Mouse (Mus musculus) lung, postnatal 0 days (tissue): ENCODE results near the gene Smg8. TPM values are rescaled to one million over a fixed set of nuclear protein-coding genes. Genes with fewer than 3 reads are reported as not detected.

Source experiments
- ATAC-seq: fragments of 200-750 bp; cut with Nextera tagmentation; 2 replicates; pipeline ENCODE4 v1.8.0; 2017; ENCODE audit warnings: moderate library complexity
- DNase-seq: peaks from one replicate; pipeline ENCODE4 v3.0.0-alpha.2; 2016; ENCODE audit warnings: low spot score
- H3K27ac ChIP-seq: fragments of 300-500 bp; sonication (generic); 2 replicates; pipeline ENCODE4 v1.5.1; 2014; ENCODE audit warnings: antibody characterized with exemption, mild to moderate bottlenecking, low read length, mixed read lengths
- H3K27me3 ChIP-seq: fragments of 300-500 bp; sonication (generic); replicated peaks from 2 replicates; pipeline ENCODE4 v1.6.1; 2014; ENCODE audit warnings: low read length, mixed read lengths; ENCODE audit not compliant: insufficient read depth
- H3K36me3 ChIP-seq: fragments of 300-500 bp; sonication (generic); 2 replicates; pipeline ENCODE4 v1.6.1; 2014; ENCODE audit warnings: low read length, mixed read lengths; ENCODE audit not compliant: insufficient read depth
- H3K4me1 ChIP-seq: fragments of 300-500 bp; sonication (generic); 2 replicates; pipeline ENCODE4 v1.6.1; 2014; ENCODE audit warnings: antibody characterized with exemption, low read depth, low read length, mixed read lengths; ENCODE audit not compliant: insufficient read depth
- H3K4me2 ChIP-seq: fragments of 300-500 bp; sonication (generic); replicated peaks from 2 replicates; pipeline ENCODE4 v1.6.1; 2014; ENCODE audit warnings: low read depth, mild to moderate bottlenecking, low read length, moderate library complexity, mixed read lengths
- H3K4me3 ChIP-seq: fragments of 300-500 bp; sonication (generic); 2 replicates; pipeline ENCODE4 v1.5.1; 2014; ENCODE audit warnings: low read depth, low read length
- H3K9ac ChIP-seq: fragments of 300-500 bp; sonication (generic); replicated peaks from 2 replicates; pipeline ENCODE4 v1.6.1; 2014; ENCODE audit warnings: low read depth, mild to moderate bottlenecking
- H3K9me3 ChIP-seq: fragments of 300-500 bp; sonication (generic); 2 replicates; pipeline ENCODE4 v1.6.1; 2016; ENCODE audit warnings: low read length, mixed read lengths
- CTCF ChIP-seq: IDR thresholded peaks from 2 replicates; pipeline ENCODE4 v1.5.1; 2016; ENCODE audit warnings: antibody characterized with exemption, mild to moderate bottlenecking
- EP300 ChIP-seq: IDR thresholded peaks from 2 replicates; pipeline ENCODE4 v1.6.1; 2016; ENCODE audit warnings: antibody characterized with exemption, mild to moderate bottlenecking, control low read depth
- WGBS: fragments of 180-500 bp; shearing (Covaris S2); extraction: QIAGEN DNeasy Blood & Tissue Kit; methylation state at CpG from one replicate; pipeline ENCODE4 v1.1.7; 2014; 5-methylcytosine and 5-hydroxymethylcytosine counted together
- polyA plus RNA-seq: library from polyadenylated mRNA; unstranded; fragments of >200 nt; fragmentation: Nextera tagmentation; extraction: Ambion mirVana; gene quantifications from 2 replicates; pipeline ENCODE4 v1.2.1, GENCODE M21; 2015

The Smg8 gene
- polyA plus RNA-seq, 1 experiment from 2014 or later, result 10.9 TPM

GRCm38 (mm10) chr11:87110172-87110909, 23.8 kb upstream of the Smg8 start:
- Histone ChIP-seq H3K9ac (peak overlapping the region; percentile 43; the same call in 1 of the 2 replicates), H3K27me3 (no peaks in the 10 kb centered on the region), H3K9me3 (no peaks in the 10 kb centered on the region), H3K4me3 (peak overlapping the region; percentile 74), H3K4me1 (no peaks in the 10 kb centered on the region; the same call in 1 of the 2 replicates), H3K4me2 (peak overlapping the region; percentile 85), H3K27ac (peak overlapping the region; percentile 85; the same call in 1 of the 2 replicates), H3K36me3 (no peaks in the 10 kb centered on the region)
- DNase-seq, result no peak
- WGBS, result 4% methylated on average over 9 of the region's 9 CpGs
- TF ChIP-seq CTCF (no peak), EP300 (no peak)
- ATAC-seq, result no peak

GRCm38 (mm10) chr11:87109519-87110171, 23.1 kb upstream of the Smg8 start:
- Histone ChIP-seq H3K4me1 (no peaks in the 10 kb centered on the region; the same call in 1 of the 2 replicates), H3K27me3 (no peaks in the 10 kb centered on the region), H3K4me3 (peak overlapping the region; percentile 74), H3K4me2 (peak overlapping the region; percentile 85), H3K27ac (peak overlapping the region; percentile 85), H3K9ac (peak overlapping the region; percentile 43), H3K9me3 (no peaks in the 10 kb centered on the region), H3K36me3 (no peaks in the 10 kb centered on the region)
- ATAC-seq (no peak), DNase-seq (peak; percentile 28)
- TF ChIP-seq EP300 (no peak), CTCF (no peak)
- WGBS, result under 1% methylated on average over 42 of the region's 42 CpGs

GRCm38 (mm10) chr11:87108755-87109518, 22.4 kb upstream of the Smg8 start, which contains the start of gene Ska2:
Ska2 (plus strand) TSS chr11:87109234.
- peak within 1 kb of the TSS; percentile 53 for H3K9ac ChIP-seq
- peak within 1 kb of the TSS; percentile 85 for H3K4me2 ChIP-seq
- TF ChIP-seq CTCF, result no peak
- peak; percentile 97 for TF ChIP-seq EP300
- DNase-seq (peak; percentile 100), ATAC-seq (peak; percentile 98)
- no peaks in the 10 kb centered on the region for H3K27me3 ChIP-seq
- no peaks in the 10 kb centered on the region for H3K36me3 ChIP-seq
- under 1% methylated on average over 40 of the region's 40 CpGs for WGBS
- H3K4me3 ChIP-seq, result peak within 1 kb of the TSS; percentile 74
- peak within 1 kb of the TSS; percentile 85 for H3K27ac ChIP-seq
- no peaks in the 10 kb centered on the region; the same call in 1 of the 2 replicates for H3K4me1 ChIP-seq
- H3K9me3 ChIP-seq, result no peaks in the 10 kb centered on the region

- Histone ChIP-seq H3K27ac (peak within 1 kb of the TSS; percentile 85), H3K4me1 (no peaks in the 10 kb centered on the region; the same call in 1 of the 2 replicates), H3K4me3 (peak within 1 kb of the TSS; percentile 74), H3K27me3 (no peaks in the 10 kb centered on the region), H3K9ac (peak within 1 kb of the TSS; percentile 53), H3K36me3 (no peaks in the 10 kb centered on the region), H3K9me3 (no peaks in the 10 kb centered on the region), H3K4me2 (peak within 1 kb of the TSS; percentile 85)
- ATAC-seq (no peak), DNase-seq (no peak)
- 1% methylated on average over 14 of the region's 14 CpGs for WGBS
- TF ChIP-seq EP300 (no peak), CTCF (no peak)
Measured at GRCm38 (mm10) chr11:87108409-87108754, 21.8 kb upstream of the Smg8 start, which contains the start of gene Prr11. Prr11 (minus strand) TSS chr11:87108708.

- no peak for DNase-seq
- Histone ChIP-seq H3K27me3 (no peaks in the 10 kb centered on the region), H3K4me2 (peak overlapping the region; percentile 83), H3K4me1 (peaks cover 14% of the 10 kb centered on the region), H3K27ac (0 out of 2 replicates have a peak overlapping the region, but pooled peaks have one; percentile 71), H3K9ac (peak overlapping the region; percentile 87; the same call in 1 of the 2 replicates), H3K9me3 (no peaks in the 10 kb centered on the region), H3K4me3 (peak overlapping the region; percentile 95), H3K36me3 (0 out of 2 replicates have a peak, but pooled peaks cover 6% of the 10 kb centered on the region)
- 51% methylated on average over 2 of the region's 2 CpGs for WGBS
- ATAC-seq, result no peak
- no peak for TF ChIP-seq EP300
- TF ChIP-seq CTCF, result no peak
Measured at GRCm38 (mm10) chr11:87087142-87087541, 568 bp upstream of the Smg8 start.
